Mouse (Mus musculus) heart, embryonic 15.5 days (tissue): ENCODE results near the gene Gucy2d. TPM values are rescaled to one million over a fixed set of nuclear protein-coding genes. Genes with fewer than 3 reads are reported as not detected.

Experiments used
- ATAC-seq: fragments of 200-750 bp; cut with Nextera tagmentation; replicated peaks from 2 replicates; pipeline ENCODE4 v1.8.0; 2017; ENCODE audit warnings: low read depth, moderate TSS enrichment; ENCODE audit not compliant: insufficient number of reproducible peaks, insufficient read depth, low FRiP score
- H3K27ac ChIP-seq: fragments of 300-500 bp; sonication (generic); 2 replicates; pipeline ENCODE4 v1.5.1; 2015; ENCODE audit warnings: mild to moderate bottlenecking, inconsistent platforms
- H3K27me3 ChIP-seq: fragments of 300-500 bp; sonication (generic); 2 replicates; pipeline ENCODE4 v1.6.1; 2015; ENCODE audit warnings: inconsistent platforms
- H3K36me3 ChIP-seq: fragments of 300-500 bp; sonication (generic); 2 replicates; pipeline ENCODE4 v1.6.1; 2015; ENCODE audit warnings: mild to moderate bottlenecking, inconsistent platforms
- H3K4me1 ChIP-seq: fragments of 300-500 bp; sonication (generic); replicated peaks from 2 replicates; pipeline ENCODE4 v1.6.1; 2015; ENCODE audit warnings: inconsistent platforms
- H3K4me2 ChIP-seq: fragments of 300-500 bp; sonication (generic); 2 replicates; pipeline ENCODE4 v1.6.1; 2015; ENCODE audit warnings: inconsistent platforms, mild to moderate bottlenecking, moderate library complexity
- H3K4me3 ChIP-seq: fragments of 300-500 bp; sonication (generic); 2 replicates; pipeline ENCODE4 v1.5.1; 2015; ENCODE audit warnings: mild to moderate bottlenecking, inconsistent platforms
- H3K9ac ChIP-seq: fragments of 300-500 bp; sonication (generic); 2 replicates; pipeline ENCODE4 v1.6.1; 2015; ENCODE audit warnings: mild to moderate bottlenecking, inconsistent platforms
- H3K9me3 ChIP-seq: fragments of 300-500 bp; sonication (generic); replicated peaks from 2 replicates; pipeline ENCODE4 v1.6.1; 2016; ENCODE audit warnings: inconsistent platforms
- WGBS: fragments of 180-500 bp; shearing (Covaris S2); methylation state at CpG from one replicate; pipeline ENCODE4 v1.1.7; 2015; ENCODE audit warnings: mixed read lengths; 5-methylcytosine and 5-hydroxymethylcytosine counted together
- polyA plus RNA-seq: library from polyadenylated mRNA; unstranded; fragments of >200 nt; fragmentation: Nextera tagmentation; extraction: Ambion mirVana; gene quantifications from 2 replicates; pipeline ENCODE4 v1.2.1, GENCODE M21; 2015

Gucy2d gene
- polyA plus RNA-seq, 1 experiment from 2014 or later, result not detected

GRCm38 (mm10) chr7:98499561-98500292 lies 59.5 kb downstream of the Gucy2d start:
- ATAC-seq, result no peak

GRCm38 (mm10) chr7:98500470-98500869 lies 60.3 kb downstream of the Gucy2d start:
- 59% methylated on average over 3 of the region's 3 CpGs for WGBS
- H3K27me3 ChIP-seq, result no peaks in the 10 kb centered on the region
- H3K36me3 ChIP-seq, result no peaks in the 10 kb centered on the region
- ATAC-seq, result peak; percentile 23; the same call in 1 of the 2 replicates
- no peak overlapping the region for H3K9ac ChIP-seq
- no peak overlapping the region for H3K4me3 ChIP-seq
- H3K4me1 ChIP-seq, result peaks cover 37% of the 10 kb centered on the region
- H3K9me3 ChIP-seq, result no peaks in the 10 kb centered on the region
- H3K27ac ChIP-seq, result peak overlapping the region; percentile 66
- H3K4me2 ChIP-seq, result no peak overlapping the region

More at GRCm38 (mm10) chr7:98499561-98500292, 59.5 kb downstream of the Gucy2d start:
- H3K4me3 ChIP-seq, result no peak overlapping the region
- peak overlapping the region; percentile 66 for H3K27ac ChIP-seq
- H3K4me2 ChIP-seq, result no peak overlapping the region
- 70% methylated on average over 25 of the region's 25 CpGs for WGBS
- no peaks in the 10 kb centered on the region for H3K9me3 ChIP-seq
- H3K4me1 ChIP-seq, result peaks cover 33% of the 10 kb centered on the region
- no peak overlapping the region for H3K9ac ChIP-seq
- H3K27me3 ChIP-seq, result no peaks in the 10 kb centered on the region
- no peaks in the 10 kb centered on the region for H3K36me3 ChIP-seq

- H3K9me3 ChIP-seq, result no peaks in the 10 kb centered on the region
- H3K27me3 ChIP-seq, result no peaks in the 10 kb centered on the region
- H3K4me2 ChIP-seq, result no peak overlapping the region
- H3K36me3 ChIP-seq, result no peaks in the 10 kb centered on the region
- 88% methylated on average over 7 of the region's 7 CpGs for whole genome bisulfite sequencing
- no peak overlapping the region for H3K9ac ChIP-seq
- no peak for ATAC-seq
- H3K27ac ChIP-seq, result peak overlapping the region; percentile 42
- peaks cover 39% of the 10 kb centered on the region for H3K4me1 ChIP-seq
- no peak overlapping the region for H3K4me3 ChIP-seq
Measured at GRCm38 (mm10) chr7:98501078-98501477, 60.9 kb downstream of the Gucy2d start.

- Histone ChIP-seq H3K9ac (no peak overlapping the region), H3K4me3 (no peak overlapping the region), H3K4me1 (peaks cover 39% of the 10 kb centered on the region), H3K36me3 (no peaks in the 10 kb centered on the region), H3K4me2 (no peak overlapping the region), H3K27ac (0 out of 2 replicates have a peak overlapping the region, but pooled peaks have one; percentile 1), H3K27me3 (no peaks in the 10 kb centered on the region), H3K9me3 (no peaks in the 10 kb centered on the region)
- 46% methylated on average over 5 of the region's 5 CpGs for WGBS
- ATAC-seq, result no peak
Measured at GRCm38 (mm10) chr7:98502921-98503320, 62.7 kb downstream of the Gucy2d start.

GRCm38 (mm10) chr7:98503951-98504647 lies 63.9 kb downstream of the Gucy2d start:
- ATAC-seq, result peak; percentile 48
- Histone ChIP-seq H3K4me2 (no peak overlapping the region), H3K9me3 (no peaks in the 10 kb centered on the region), H3K9ac (no peak overlapping the region), H3K4me3 (no peak overlapping the region), H3K36me3 (no peaks in the 10 kb centered on the region), H3K4me1 (peaks cover 39% of the 10 kb centered on the region), H3K27me3 (no peaks in the 10 kb centered on the region), H3K27ac (peak overlapping the region; percentile 58)
- WGBS, result 50% methylated on average over 6 of the region's 6 CpGs

- H3K4me1 ChIP-seq, result peaks cover 33% of the 10 kb centered on the region
- H3K9ac ChIP-seq, result no peak overlapping the region
- H3K36me3 ChIP-seq, result no peaks in the 10 kb centered on the region
- no peaks in the 10 kb centered on the region for H3K9me3 ChIP-seq
- no peaks in the 10 kb centered on the region for H3K27me3 ChIP-seq
- H3K4me2 ChIP-seq, result no peak overlapping the region
- no peak overlapping the region for H3K4me3 ChIP-seq
- 36% methylated on average over 5 of the region's 5 CpGs for WGBS
- H3K27ac ChIP-seq, result peak overlapping the region; percentile 26
- ATAC-seq, result no peak
Measured at GRCm38 (mm10) chr7:98504726-98505314, 64.6 kb downstream of the Gucy2d start.

DNA sequence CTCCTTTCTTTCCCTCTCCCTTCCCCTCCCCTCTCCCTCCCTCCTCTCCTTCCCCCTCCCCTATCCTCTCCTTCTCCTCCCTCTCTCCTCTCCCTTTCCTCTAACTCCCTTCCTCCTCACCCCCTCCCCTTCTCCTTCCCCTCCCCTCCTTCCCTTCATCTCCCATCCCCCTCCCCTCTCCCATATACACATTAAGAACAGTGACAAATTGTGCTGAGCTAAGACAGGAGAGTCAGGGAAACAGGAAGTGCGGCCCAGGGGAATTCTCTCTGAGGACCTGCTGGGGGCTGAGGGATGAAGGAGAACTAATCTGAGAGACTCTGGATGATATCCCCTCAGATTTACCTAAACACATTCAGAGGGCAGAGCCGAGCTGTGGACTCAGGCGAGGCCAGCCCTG lies 65.4 kb downstream of the Gucy2d start:
- Histone ChIP-seq H3K36me3 (no peaks in the 10 kb centered on the region), H3K4me3 (no peak overlapping the region), H3K9me3 (no peaks in the 10 kb centered on the region), H3K4me2 (no peak overlapping the region), H3K4me1 (peaks cover 26% of the 10 kb centered on the region), H3K27ac (no peak overlapping the region), H3K27me3 (no peaks in the 10 kb centered on the region), H3K9ac (no peak overlapping the region)
- 39% methylated on average over 3 of the region's 3 CpGs for WGBS
- no peak for ATAC-seq

DNA sequence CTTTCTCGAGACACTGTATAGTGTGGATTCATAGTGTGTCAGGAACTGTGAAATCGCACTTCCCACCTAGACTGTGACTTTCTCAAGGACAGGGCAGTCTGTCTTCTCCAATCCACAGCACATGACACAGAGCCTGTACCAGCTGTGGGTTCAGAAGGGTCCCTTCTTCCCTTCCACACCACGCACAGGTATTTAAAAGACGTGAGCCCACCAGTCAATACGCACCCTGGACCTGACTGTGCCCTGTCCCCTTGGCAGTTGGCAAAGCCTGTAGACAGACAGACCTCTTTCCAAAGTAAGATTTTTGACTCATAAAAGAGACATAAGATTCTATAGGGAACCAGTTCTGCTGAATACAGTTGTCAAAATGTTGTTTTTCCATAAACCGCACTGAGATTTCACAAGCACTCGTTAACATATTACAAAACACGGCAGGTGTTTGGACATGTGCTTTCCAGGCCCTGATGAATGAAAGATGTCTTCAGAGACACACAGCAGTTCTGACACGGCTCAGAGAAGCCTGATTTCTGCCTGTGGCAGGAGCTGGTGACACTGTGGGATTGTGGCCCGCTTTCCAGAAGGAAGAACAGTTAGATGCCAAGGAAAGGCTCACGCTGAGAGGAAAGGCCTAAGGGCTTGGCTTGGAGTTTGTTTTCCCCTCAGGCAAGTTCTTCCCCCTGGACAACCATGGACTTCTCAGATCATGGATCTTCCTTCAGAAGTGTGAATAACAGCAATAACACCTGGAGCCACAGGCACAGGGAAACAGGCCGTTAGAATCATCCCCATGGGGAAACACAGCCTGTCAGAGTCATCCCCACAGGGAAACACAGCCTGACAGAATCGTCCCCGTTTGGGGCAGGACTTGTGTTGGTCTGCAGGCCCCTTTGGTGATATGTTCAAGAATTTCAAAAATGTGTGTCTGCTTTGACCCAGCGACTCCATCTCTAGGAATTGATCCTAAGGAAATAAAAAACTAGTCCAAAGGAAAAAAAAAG lies 71.0 kb downstream of the Gucy2d start:
- ATAC-seq, result no peak
- H3K27me3 ChIP-seq, result no peaks in the 10 kb centered on the region
- H3K9me3 ChIP-seq, result no peaks in the 10 kb centered on the region
- H3K36me3 ChIP-seq, result no peaks in the 10 kb centered on the region
- H3K4me1 ChIP-seq, result no peaks in the 10 kb centered on the region
- H3K27ac ChIP-seq, result no peak overlapping the region
- no peak overlapping the region for H3K9ac ChIP-seq
- no peak overlapping the region for H3K4me3 ChIP-seq
- H3K4me2 ChIP-seq, result no peak overlapping the region
- 58% methylated on average over 15 of the region's 15 CpGs for WGBS

GRCm38 (mm10) chr7:98513251-98513650 lies 73.0 kb downstream of the Gucy2d start:
- Histone ChIP-seq H3K36me3 (no peaks in the 10 kb centered on the region), H3K4me2 (no peak overlapping the region), H3K27ac (no peak overlapping the region), H3K9ac (no peak overlapping the region), H3K9me3 (no peaks in the 10 kb centered on the region), H3K27me3 (no peaks in the 10 kb centered on the region), H3K4me3 (no peak overlapping the region), H3K4me1 (no peaks in the 10 kb centered on the region)
- peak; percentile 66; the same call in 1 of the 2 replicates for ATAC-seq
- 49% methylated on average over 3 of the region's 3 CpGs for WGBS

- 69% methylated on average over 5 of the region's 5 CpGs for WGBS
- ATAC-seq, result no peak
Measured at GRCm38 (mm10) chr7:98522576-98522975, 82.4 kb downstream of the Gucy2d start.

More at GRCm38 (mm10) chr7:98522576-98522975, 82.4 kb downstream of the Gucy2d start:
- no peak overlapping the region for H3K4me2 ChIP-seq
- no peaks in the 10 kb centered on the region for H3K27me3 ChIP-seq
- H3K9ac ChIP-seq, result no peak overlapping the region
- peak overlapping the region; percentile 66 for H3K27ac ChIP-seq
- no peak overlapping the region for H3K4me3 ChIP-seq
- no peaks in the 10 kb centered on the region for H3K9me3 ChIP-seq
- H3K4me1 ChIP-seq, result peaks cover 38% of the 10 kb centered on the region
- no peaks in the 10 kb centered on the region for H3K36me3 ChIP-seq
